ENCODE assay signal across 10 mouse cellular contexts in genomic region chr3:95163419-95164255, GRCm38 (mm10). TPM values are rescaled to one million over a fixed set of nuclear protein-coding genes. Genes with fewer than 3 reads are reported as not detected.
DNase-seq lines count a peak whose midpoint lies in the region; ATAC-seq and TF ChIP-seq lines count a peak whose summit lies in the region.
"Had no signal": no experiment of that assay in that cellular context is flagged by ENCODE, and none has a peak within 500 bp of the region (broad histone marks: within the 10 kb centered on the region; RNA-seq: fewer than 3 reads in every experiment).

No protein-coding gene starts in this region.

- TF ChIP-seq POLR2A in liver, adult 2 months (IDR thresholded peaks at IDR 0.05; ENCODE audit: extremely low read depth, insufficient read depth, low read length) = no peak

- no peak overlapping the region for H3K4me2 ChIP-seq in liver, embryonic 12.5 days
- H3K4me2 ChIP-seq in forebrain, embryonic 15.5 days (replicated peaks) = peak overlapping the region; percentile 75
- peak overlapping the region; percentile 73 for H3K4me2 ChIP-seq in hindbrain, embryonic 15.5 days
- peak overlapping the region; percentile 69 for H3K4me2 ChIP-seq in neural tube, embryonic 15.5 days
- H3K4me2 ChIP-seq: liver, embryonic 13.5 days had no signal

- ATAC-seq in liver, embryonic 12.5 days = no peak
- no peak for ATAC-seq in forebrain, embryonic 15.5 days (replicated peaks)
- no peak for ATAC-seq in hindbrain, embryonic 15.5 days (ENCODE audit: low FRiP score, low read depth)
- no peak for ATAC-seq in neural tube, embryonic 15.5 days (ENCODE audit: low FRiP score)

- 75% methylated on average over 11 of the region's 11 CpGs for WGBS in liver, adult 2 months
- WGBS in liver, embryonic 12.5 days (ENCODE audit: insufficient replicate concordance) = 55% methylated on average over 11 of the region's 11 CpGs
- WGBS in forebrain, embryonic 15.5 days = 59% methylated on average over 11 of the region's 11 CpGs
- WGBS in hindbrain, embryonic 15.5 days = 43% methylated on average over 11 of the region's 11 CpGs
- 52% methylated on average over 11 of the region's 11 CpGs for WGBS in neural tube, embryonic 15.5 days

- TF ChIP-seq CTCF in liver, adult 2 months (IDR thresholded peaks at IDR 0.05; ENCODE audit: low read depth, low read length) = no peak

- H3K4me3 ChIP-seq in liver, adult 2 months (ENCODE audit: insufficient read depth, low read depth, low read length) = no peak overlapping the region
- H3K4me3 ChIP-seq in liver, embryonic 12.5 days = no peak overlapping the region
- H3K4me3 ChIP-seq in forebrain, embryonic 15.5 days = peak overlapping the region; percentile 67; the same call in 1 of the 2 replicates
- H3K4me3 ChIP-seq in hindbrain, embryonic 15.5 days = peak overlapping the region; percentile 76
- no peak overlapping the region for H3K4me3 ChIP-seq in neural tube, embryonic 15.5 days (replicated peaks)
- H3K4me3 ChIP-seq: liver, embryonic 13.5 days had no signal

- peak overlapping the region; percentile 25; the same call in 1 of the 2 replicates for H3K27ac ChIP-seq in liver, adult 2 months (replicated peaks; ENCODE audit: insufficient read depth, low read depth, low read length)
- no peak overlapping the region for H3K27ac ChIP-seq in liver, embryonic 12.5 days
- no peak overlapping the region for H3K27ac ChIP-seq in forebrain, embryonic 15.5 days (replicated peaks)
- peak overlapping the region; percentile 80 for H3K27ac ChIP-seq in hindbrain, embryonic 15.5 days (replicated peaks)
- H3K27ac ChIP-seq in neural tube, embryonic 15.5 days (replicated peaks) = no peak overlapping the region
- H3K27ac ChIP-seq: liver, embryonic 13.5 days had no signal

- DNase-seq in liver, adult 2 months (ENCODE audit: extremely low read depth, low read depth, low spot score) = peak; percentile 26
- no peak for DNase-seq in right cerebral cortex, postnatal 36 days (ENCODE audit: low spot score in 2 of 2)
- DNase-seq in spleen, postnatal 4 days (ENCODE audit: low spot score in 2 of 2) = no peak
- DNase-seq in thymus, postnatal 25 days = no peak
- DNase-seq: liver, embryonic 13.5 days had no signal

- H3K9me3 ChIP-seq in liver, embryonic 12.5 days (replicated peaks) = no peaks in the 10 kb centered on the region
- no peaks in the 10 kb centered on the region for H3K9me3 ChIP-seq in forebrain, embryonic 15.5 days
- no peaks in the 10 kb centered on the region for H3K9me3 ChIP-seq in hindbrain, embryonic 15.5 days
- H3K9me3 ChIP-seq in neural tube, embryonic 15.5 days (replicated peaks) = no peaks in the 10 kb centered on the region
- H3K9me3 ChIP-seq: liver, embryonic 13.5 days had no signal

- no peaks in the 10 kb centered on the region for H3K79me2 ChIP-seq in liver, adult 2 months (ENCODE audit: control insufficient read depth, insufficient read depth, low read length)

- peaks cover 3% of the 10 kb centered on the region for H3K4me1 ChIP-seq in liver, adult 2 months (ENCODE audit: control insufficient read depth, insufficient read depth, low read length)
- peaks cover 31% of the 10 kb centered on the region for H3K4me1 ChIP-seq in liver, embryonic 12.5 days
- H3K4me1 ChIP-seq in forebrain, embryonic 15.5 days = peaks cover 36% of the 10 kb centered on the region
- H3K4me1 ChIP-seq in hindbrain, embryonic 15.5 days (replicated peaks) = peaks cover 38% of the 10 kb centered on the region
- H3K4me1 ChIP-seq in neural tube, embryonic 15.5 days = peaks cover 42% of the 10 kb centered on the region

- no peaks in the 10 kb centered on the region for H3K36me3 ChIP-seq in liver, adult 2 months (ENCODE audit: control insufficient read depth, insufficient read depth, low read length)
- no peaks in the 10 kb centered on the region for H3K36me3 ChIP-seq in liver, embryonic 12.5 days
- H3K36me3 ChIP-seq in forebrain, embryonic 15.5 days = peaks cover 41% of the 10 kb centered on the region
- H3K36me3 ChIP-seq in hindbrain, embryonic 15.5 days = peaks cover 35% of the 10 kb centered on the region
- H3K36me3 ChIP-seq in neural tube, embryonic 15.5 days = peaks cover 40% of the 10 kb centered on the region
- H3K36me3 ChIP-seq: liver, embryonic 13.5 days had no signal

- no peak overlapping the region for H3K9ac ChIP-seq in liver, adult 2 months (ENCODE audit: low read depth, low read length)
- H3K9ac ChIP-seq in liver, embryonic 12.5 days = no peak overlapping the region
- H3K9ac ChIP-seq in forebrain, embryonic 15.5 days (replicated peaks) = no peak overlapping the region
- H3K9ac ChIP-seq in hindbrain, embryonic 15.5 days = peak overlapping the region; percentile 8; the same call in 1 of the 2 replicates
- no peak overlapping the region for H3K9ac ChIP-seq in neural tube, embryonic 15.5 days (replicated peaks)
- H3K9ac ChIP-seq: liver, embryonic 13.5 days had no signal

- peaks cover 5% of the 10 kb centered on the region; the same call in 1 of the 2 replicates for H3K27me3 ChIP-seq in liver, adult 2 months (ENCODE audit: control insufficient read depth, insufficient read depth, low read length)
- H3K27me3 ChIP-seq in liver, embryonic 12.5 days (replicated peaks) = peaks cover 83% of the 10 kb centered on the region
- no peaks in the 10 kb centered on the region for H3K27me3 ChIP-seq in forebrain, embryonic 15.5 days
- 0 out of 2 replicates have a peak, but pooled peaks cover 9% of the 10 kb centered on the region for H3K27me3 ChIP-seq in hindbrain, embryonic 15.5 days
- peaks cover 14% of the 10 kb centered on the region for H3K27me3 ChIP-seq in neural tube, embryonic 15.5 days (replicated peaks)

RNA-seq across cellular contexts. Expression of gene Sema6c, which starts 3.4 kb away (rescaled TPM):
- total RNA-seq in liver, adult 2 months (2014; rRNA removed) = 0.65 and 1.1 TPM in 2 replicates
- polyA plus RNA-seq in liver, adult 2 months (2012; rRNA removed) = 2.1 and 2.9 TPM in 2 replicates
- polyA plus RNA-seq in liver, embryonic 12.5 days (2016; fragmentation: Nextera tagmentation; extraction: Ambion mirVana) = 1.9 and 2.1 TPM in 2 replicates
- polyA plus RNA-seq in forebrain, embryonic 15.5 days (2015; fragmentation: Nextera tagmentation; extraction: Ambion mirVana) = 30.4 and 34.1 TPM in 2 replicates
- 33.0 and 34.7 TPM in 2 replicates for polyA plus RNA-seq in hindbrain, embryonic 15.5 days (2015; fragmentation: Nextera tagmentation; extraction: Ambion mirVana)
- 17.7 and 24.4 TPM in 2 replicates for polyA plus RNA-seq in neural tube, embryonic 15.5 days (2015; fragmentation: Nextera tagmentation; extraction: Ambion mirVana)

RNA-seq across cellular contexts. Expression of gene Tnfaip8l2, which starts 21.5 kb away (rescaled TPM):
- 2.3 and 2.8 TPM in 2 replicates for total RNA-seq in liver, adult 2 months (2014; rRNA removed)
- 2.7 and 4.0 TPM in 2 replicates for polyA plus RNA-seq in liver, adult 2 months (2012; rRNA removed)
- polyA plus RNA-seq in liver, embryonic 12.5 days (2016; fragmentation: Nextera tagmentation; extraction: Ambion mirVana) = 5.1 and 5.3 TPM in 2 replicates
- 2.5 and 3.6 TPM in 2 replicates for polyA plus RNA-seq in forebrain, embryonic 15.5 days (2015; fragmentation: Nextera tagmentation; extraction: Ambion mirVana)
- polyA plus RNA-seq in hindbrain, embryonic 15.5 days (2015; fragmentation: Nextera tagmentation; extraction: Ambion mirVana) = 3.9 and 4.2 TPM in 2 replicates
- 3.0 and 5.6 TPM in 2 replicates for polyA plus RNA-seq in neural tube, embryonic 15.5 days (2015; fragmentation: Nextera tagmentation; extraction: Ambion mirVana)

RNA-seq across cellular contexts. Expression of gene Lysmd1, which starts 29.7 kb away (rescaled TPM):
- total RNA-seq in liver, adult 2 months (2014; rRNA removed) = 7.0 and 7.9 TPM in 2 replicates
- polyA plus RNA-seq in liver, adult 2 months (2012; rRNA removed) = 6.1 and 6.5 TPM in 2 replicates
- 7.9 and 8.6 TPM in 2 replicates for polyA plus RNA-seq in liver, embryonic 12.5 days (2016; fragmentation: Nextera tagmentation; extraction: Ambion mirVana)
- polyA plus RNA-seq in forebrain, embryonic 15.5 days (2015; fragmentation: Nextera tagmentation; extraction: Ambion mirVana) = 39.8 and 42.2 TPM in 2 replicates
- 42.7 and 45.0 TPM in 2 replicates for polyA plus RNA-seq in hindbrain, embryonic 15.5 days (2015; fragmentation: Nextera tagmentation; extraction: Ambion mirVana)
- polyA plus RNA-seq in neural tube, embryonic 15.5 days (2015; fragmentation: Nextera tagmentation; extraction: Ambion mirVana) = 38.1 and 46.0 TPM in 2 replicates

RNA-seq across cellular contexts. Expression of gene Scnm1, which starts 29.8 kb away (rescaled TPM):
- total RNA-seq in liver, adult 2 months (2014; rRNA removed) = 12.6 and 13.3 TPM in 2 replicates
- polyA plus RNA-seq in liver, adult 2 months (2012; rRNA removed) = 15.2 and 17.7 TPM in 2 replicates
- 38.2 and 39.7 TPM in 2 replicates for polyA plus RNA-seq in liver, embryonic 12.5 days (2016; fragmentation: Nextera tagmentation; extraction: Ambion mirVana)
- polyA plus RNA-seq in forebrain, embryonic 15.5 days (2015; fragmentation: Nextera tagmentation; extraction: Ambion mirVana) = 105 and 108 TPM in 2 replicates
- 84.0 and 88.6 TPM in 2 replicates for polyA plus RNA-seq in hindbrain, embryonic 15.5 days (2015; fragmentation: Nextera tagmentation; extraction: Ambion mirVana)
- 86.7 and 88.4 TPM in 2 replicates for polyA plus RNA-seq in neural tube, embryonic 15.5 days (2015; fragmentation: Nextera tagmentation; extraction: Ambion mirVana)

RNA-seq across cellular contexts. Expression of gene Tmod4, which starts 39.4 kb away (rescaled TPM):
- 0.65 TPM in 1 of 2 replicates, not detected in the other for total RNA-seq in liver, adult 2 months (2014; rRNA removed)
- polyA plus RNA-seq in liver, adult 2 months (2012; rRNA removed) = 0.25 TPM in 1 of 2 replicates, not detected in the other
- 0.19 and 0.51 TPM in 2 replicates for polyA plus RNA-seq in liver, embryonic 12.5 days (2016; fragmentation: Nextera tagmentation; extraction: Ambion mirVana)
- polyA plus RNA-seq in forebrain, embryonic 15.5 days (2015; fragmentation: Nextera tagmentation; extraction: Ambion mirVana) = 0.74 and 1.1 TPM in 2 replicates
- 1.7 and 1.8 TPM in 2 replicates for polyA plus RNA-seq in hindbrain, embryonic 15.5 days (2015; fragmentation: Nextera tagmentation; extraction: Ambion mirVana)
- polyA plus RNA-seq in neural tube, embryonic 15.5 days (2015; fragmentation: Nextera tagmentation; extraction: Ambion mirVana) = 1.3 and 1.5 TPM in 2 replicates
- total RNA-seq: hematopoietic stem cell, adult 5-6 weeks had no signal

Comparison
In these comparisons a context has a peak if more than half of its experiments do, and no peak if none do; other contexts are left out.
1. H3K27ac ChIP-seq: peak in liver, adult 2 months (single experiment) and hindbrain, embryonic 15.5 days (single experiment); none in liver, embryonic 12.5 days (single experiment), forebrain, embryonic 15.5 days (single experiment) and neural tube, embryonic 15.5 days (single experiment).
2. H3K4me3 ChIP-seq: peak in forebrain, embryonic 15.5 days (single experiment) and hindbrain, embryonic 15.5 days (single experiment); none in liver, adult 2 months (single experiment), liver, embryonic 12.5 days (single experiment) and neural tube, embryonic 15.5 days (single experiment).